Mouse (Mus musculus): Measurements from ENCODE around the gene Hivep2.

Hivep2 gene

DNA sequence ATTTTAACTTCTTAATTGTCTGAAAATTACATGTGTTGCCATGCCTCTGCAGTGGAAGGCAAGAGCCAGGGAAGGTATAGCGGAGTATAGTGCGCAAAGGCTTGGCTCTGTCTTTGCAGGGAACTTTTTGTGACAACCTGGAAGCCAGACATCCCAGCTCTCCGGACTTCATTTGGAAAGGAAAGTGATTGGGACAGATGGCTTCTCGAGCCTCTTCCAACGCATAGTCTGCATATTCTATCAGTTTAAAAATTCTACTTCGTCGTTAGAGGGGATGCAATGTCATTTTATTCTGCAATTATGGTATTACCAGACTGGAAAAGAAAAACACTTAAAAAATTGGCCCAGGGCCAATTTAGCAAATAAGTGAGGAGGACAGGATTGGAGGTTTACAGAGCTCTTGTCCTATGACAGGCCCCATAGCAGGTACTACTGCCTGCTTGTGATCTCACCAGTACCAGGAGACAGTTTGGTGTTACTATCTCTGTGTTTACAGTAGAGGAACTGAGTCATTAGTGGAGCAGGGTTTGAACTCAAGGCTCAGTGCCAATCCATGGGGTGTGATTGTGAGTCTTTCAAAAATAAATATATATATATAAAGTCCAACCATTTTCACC, 7.8 kb downstream of the Hivep2 start:
- no peak for DNase-seq

DNA sequence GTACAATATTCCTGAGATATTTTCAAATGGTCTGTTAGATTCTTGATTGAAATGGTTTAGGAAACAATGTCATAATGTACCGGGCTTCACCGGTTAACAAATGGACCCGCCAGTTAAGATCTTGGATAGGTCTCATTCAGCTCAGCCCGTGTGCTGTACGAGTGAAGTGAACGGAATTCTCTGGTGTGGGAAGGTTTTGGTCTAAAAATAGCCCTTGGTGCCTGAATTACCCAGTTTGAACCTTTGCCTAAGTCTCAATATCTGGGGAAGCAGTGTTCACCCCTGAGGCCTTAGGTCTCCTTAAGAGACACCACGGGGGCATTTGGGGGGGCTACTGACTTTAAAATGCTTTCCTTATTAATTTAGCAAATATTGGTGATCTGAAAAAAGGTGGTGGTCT, 8.6 kb downstream of the Hivep2 start:
- DNase-seq = no peak

DNA sequence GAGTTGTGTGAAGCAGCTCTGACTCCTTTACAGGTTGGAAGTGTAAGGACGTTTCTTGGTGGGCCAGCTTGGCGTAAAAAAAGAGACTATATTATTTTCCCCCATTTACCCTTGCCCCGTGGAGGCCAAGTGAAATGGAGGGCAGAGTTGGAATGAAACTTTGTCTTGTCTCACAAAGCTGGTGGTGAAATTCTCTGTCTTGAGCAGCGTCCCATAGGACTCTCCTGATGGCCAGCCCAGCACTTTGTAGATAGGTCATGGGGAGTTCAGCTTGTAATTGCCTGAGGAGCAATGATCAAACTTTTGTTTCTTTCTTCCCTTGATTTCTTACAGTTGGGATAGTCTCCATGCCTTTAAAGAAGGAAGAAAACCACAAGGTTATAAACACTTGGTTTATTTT, 10.0 kb downstream of the Hivep2 start:
- DNase-seq = no peak

DNA sequence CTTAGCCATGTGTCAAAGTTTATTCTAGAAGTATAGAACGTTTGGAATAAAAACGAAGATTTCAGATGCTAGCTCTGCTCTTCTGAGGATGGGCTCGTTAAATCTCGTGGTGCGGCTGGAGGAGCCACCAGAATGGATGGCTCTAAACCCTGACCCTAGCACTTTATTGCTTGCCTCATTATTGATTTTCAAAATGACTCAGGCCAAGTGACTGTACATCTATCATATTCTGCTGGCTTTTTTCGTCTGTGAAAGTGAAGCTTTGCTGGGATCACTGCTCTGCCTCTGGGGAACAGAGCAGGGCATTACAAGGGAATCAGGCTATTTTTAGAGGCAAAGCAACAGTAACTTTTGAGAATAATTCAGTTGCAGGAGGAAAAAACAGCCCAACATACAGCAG, 10.4 kb downstream of the Hivep2 start:
- DNase-seq = no peak

DNA sequence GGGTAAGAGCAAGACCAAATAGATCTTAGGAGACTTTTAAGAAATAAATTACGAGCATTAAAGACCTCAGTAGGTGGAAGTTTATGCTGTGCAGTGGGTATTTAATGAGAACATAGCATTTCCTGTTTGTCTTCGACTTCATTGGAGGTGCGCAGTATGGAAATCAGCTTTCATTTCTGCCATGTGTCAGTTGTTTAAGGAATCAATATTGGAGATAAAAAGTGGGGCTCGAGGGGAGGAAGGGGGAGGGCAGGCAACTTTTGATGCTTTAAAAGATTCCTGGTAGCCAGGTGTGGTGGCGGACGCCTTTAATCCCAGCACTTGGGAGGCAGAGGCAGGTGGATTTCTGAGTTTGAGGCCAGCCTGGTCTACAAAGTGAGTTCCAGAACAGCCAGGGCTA, 16.4 kb downstream of the Hivep2 start:
- peak; percentile 30 for DNase-seq

DNA sequence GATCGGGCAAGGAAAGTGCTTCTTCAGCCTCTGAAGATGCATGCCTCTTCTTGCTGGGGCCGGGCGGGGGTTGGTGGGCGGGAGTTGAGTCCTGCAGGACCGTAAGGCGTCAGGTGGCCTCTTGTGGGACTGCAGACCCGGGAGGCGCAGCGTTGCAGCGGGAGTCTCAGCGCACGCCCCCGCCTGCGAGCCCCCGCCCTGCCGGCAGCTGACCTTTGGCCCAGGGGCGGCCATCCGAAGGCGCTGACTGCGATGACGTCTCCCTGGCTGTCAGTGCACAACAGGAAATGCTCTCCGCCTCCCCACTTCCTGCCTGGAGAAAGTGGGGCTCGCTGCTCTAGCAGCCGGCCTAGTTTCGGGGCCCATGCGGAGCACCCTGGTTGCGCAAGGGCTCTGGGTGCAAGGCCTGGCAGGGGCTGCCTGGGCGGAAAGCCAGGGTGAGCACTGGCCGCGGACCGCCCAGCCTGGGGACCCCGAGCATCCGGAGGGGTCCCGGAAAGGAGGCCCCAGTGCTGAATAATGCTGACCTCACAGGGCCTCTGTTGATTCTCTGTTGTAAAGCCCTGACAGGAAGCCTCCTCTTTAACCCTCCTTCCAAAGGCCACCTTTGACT, 17.0 kb downstream of the Hivep2 start:
- DNase-seq = peak; percentile 92

DNA sequence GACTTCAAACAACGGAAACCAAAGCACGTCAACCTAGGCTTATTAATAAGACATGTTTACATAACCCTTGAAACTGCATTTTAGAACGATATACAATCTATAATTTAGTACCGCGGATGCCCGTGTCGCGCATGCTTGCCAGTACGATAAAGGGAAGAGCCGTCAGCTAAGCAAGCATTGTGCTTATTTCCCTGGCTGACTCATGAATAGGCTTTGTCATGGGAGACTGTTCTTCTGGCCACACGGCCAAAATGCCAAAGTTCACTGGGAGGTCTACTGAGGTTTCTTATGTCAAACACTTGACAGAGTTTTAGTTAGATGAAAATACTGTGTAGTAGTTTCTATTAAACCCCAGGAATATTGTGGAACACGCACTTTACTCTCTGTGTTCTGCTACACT, 17.8 kb downstream of the Hivep2 start:
- DNase-seq = peak; percentile 35

DNA sequence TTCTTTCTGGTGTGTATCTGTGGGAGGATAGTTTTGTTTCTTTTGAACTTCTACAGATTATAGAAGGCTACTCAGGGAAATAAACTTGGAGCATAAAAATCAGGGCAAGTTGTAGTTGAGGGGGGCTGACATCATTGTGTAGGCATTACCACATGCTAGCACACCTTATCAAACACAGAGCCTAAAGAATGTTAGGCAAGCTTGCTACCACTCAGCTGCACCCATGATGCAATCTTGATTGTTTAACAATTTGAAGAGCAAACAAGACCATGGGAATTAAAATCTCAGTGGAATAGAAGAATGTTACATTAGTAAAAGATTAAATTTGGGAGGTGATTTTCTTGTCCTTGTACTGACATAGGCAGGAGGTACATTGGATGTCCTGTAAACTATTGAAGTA, 18.4 kb downstream of the Hivep2 start:
- no peak for DNase-seq

DNA sequence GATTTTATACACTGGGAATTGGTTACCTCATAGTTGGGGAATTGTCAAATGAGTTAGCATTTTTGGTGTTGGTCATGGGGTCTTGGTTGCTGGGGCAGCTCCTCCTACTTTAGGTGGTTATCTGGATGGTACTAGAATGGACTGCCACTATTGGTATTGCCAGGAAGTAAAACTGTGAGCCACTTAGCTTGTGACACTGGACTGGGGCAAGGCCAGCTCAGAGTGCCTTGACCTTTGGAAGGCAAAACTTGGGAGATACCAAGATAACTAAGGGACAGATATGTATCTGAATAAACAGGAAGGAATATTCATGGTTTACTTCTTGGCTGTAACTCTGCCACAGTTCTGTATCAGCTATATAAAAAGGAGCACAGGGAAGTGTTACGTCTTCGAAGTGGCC, 20.7 kb downstream of the Hivep2 start:
- DNase-seq = no peak

DNA sequence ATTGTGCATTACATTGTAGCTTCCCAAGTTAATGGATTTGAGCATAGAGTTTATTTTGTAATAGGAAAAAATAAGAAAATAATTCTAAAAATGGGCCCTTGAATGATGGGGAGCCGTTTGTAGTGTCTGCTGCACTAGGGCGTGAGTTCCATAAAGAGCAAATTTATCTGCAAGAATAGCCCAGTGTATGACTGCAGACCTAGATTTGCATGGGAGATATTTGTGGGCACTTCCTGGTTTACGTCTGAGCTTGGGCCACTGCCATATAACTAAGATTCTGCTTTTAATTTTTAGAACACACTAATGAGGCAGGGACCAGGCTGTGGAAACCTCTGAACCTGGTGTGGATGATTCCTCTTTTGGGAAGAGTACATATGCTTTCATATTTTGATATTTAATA, 21.5 kb downstream of the Hivep2 start:
- no peak for DNase-seq

DNA sequence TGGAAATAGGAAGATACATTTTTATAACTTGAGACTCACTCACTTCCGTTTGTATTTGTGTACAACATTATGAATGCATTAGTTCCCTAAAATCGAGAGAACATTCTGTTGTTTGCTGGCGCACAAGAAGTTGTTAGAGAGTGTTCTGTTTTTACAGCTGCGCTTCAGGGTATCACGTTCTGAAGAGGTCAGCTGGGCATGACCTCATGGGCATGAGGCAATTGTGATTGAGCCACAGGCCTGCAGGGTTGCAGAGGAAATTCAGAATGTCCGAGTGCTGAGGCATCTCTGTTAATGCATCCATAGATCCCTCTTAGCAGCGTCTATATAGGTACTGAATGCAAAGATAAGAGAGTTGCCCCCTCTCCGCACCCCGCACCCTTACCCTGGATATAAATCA, 22.4 kb downstream of the Hivep2 start:
- no peak for DNase-seq

DNA sequence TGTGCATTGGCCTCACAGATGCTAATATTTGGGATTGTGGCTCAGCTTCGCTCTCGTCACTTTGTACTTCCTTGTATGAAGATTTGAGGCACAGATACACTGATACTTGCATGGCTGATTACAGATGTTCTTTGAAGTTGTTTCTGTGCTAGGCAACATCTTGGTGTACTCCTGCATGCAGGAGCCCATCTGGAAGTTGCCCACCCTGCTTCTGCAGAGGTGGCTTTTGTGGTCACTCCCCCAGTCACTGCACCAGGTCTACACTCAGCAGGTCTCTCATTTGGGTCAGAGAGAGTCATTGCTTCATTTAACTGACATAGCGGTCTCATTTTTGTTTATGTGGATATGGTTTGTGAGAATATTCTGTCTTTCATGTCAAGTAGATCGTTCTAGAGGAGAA, 22.9 kb downstream of the Hivep2 start:
- peak; percentile 40 for DNase-seq

DNA sequence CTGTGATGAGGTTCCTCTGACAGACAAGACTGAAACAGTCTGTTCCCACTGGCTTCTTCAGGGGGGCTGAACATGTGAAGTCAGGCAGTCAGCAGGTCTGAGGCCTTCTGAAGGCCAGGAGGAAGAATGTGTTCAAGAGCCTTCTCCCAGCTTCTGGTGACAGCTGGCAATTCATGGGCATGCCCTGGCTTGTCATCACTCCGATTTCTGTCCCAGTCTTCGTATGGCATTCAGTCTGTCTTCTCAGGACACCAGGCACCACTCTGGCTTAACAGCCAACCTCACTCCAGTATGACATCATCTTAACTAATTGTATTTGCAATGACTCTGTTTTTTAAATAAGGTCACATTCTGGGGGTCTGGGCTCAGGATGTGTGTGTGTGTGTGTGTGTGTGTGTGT, 25.0 kb downstream of the Hivep2 start:
- DNase-seq = no peak

DNA sequence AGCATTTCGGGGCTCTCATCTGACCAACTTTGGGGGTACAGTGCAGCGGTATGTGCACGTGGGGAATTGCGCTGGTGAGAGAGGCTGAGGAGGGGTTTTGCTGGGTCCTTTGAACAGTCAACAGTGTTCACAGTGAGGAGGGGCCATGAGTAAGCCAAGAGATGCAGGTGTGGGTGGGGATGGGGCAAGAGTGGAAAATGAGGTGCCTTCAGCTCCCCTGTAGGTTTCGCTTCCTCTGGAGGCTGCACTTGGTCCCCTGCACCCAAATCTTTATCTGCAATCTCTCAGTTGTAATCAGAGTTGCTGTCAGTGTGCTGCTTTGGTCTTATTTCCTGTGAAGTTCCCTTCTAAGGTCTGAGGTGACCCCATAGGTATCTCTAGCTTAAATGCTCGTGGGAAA, 27.5 kb downstream of the Hivep2 start:
- DNase-seq = peak; percentile 81

DNA sequence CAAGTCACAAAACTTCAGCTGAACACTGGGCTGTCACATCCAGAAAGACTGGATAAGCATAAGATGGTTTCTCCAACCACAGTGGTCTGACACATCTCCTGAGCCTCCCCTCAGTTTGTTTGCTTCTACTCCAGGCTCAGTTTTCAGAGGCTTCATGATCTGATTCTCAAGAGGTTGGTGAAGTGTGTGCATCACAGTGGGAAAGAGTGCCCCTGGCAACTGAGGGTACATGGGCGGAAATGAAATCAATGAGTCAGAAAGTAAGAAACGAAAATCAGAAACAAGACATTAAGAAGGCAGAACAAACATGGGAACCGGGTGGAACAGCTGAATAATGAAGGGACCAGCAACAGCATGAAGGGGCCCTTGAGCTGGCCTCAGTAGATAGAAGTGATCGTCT, 31.5 kb downstream of the Hivep2 start:
- DNase-seq = no peak

DNA sequence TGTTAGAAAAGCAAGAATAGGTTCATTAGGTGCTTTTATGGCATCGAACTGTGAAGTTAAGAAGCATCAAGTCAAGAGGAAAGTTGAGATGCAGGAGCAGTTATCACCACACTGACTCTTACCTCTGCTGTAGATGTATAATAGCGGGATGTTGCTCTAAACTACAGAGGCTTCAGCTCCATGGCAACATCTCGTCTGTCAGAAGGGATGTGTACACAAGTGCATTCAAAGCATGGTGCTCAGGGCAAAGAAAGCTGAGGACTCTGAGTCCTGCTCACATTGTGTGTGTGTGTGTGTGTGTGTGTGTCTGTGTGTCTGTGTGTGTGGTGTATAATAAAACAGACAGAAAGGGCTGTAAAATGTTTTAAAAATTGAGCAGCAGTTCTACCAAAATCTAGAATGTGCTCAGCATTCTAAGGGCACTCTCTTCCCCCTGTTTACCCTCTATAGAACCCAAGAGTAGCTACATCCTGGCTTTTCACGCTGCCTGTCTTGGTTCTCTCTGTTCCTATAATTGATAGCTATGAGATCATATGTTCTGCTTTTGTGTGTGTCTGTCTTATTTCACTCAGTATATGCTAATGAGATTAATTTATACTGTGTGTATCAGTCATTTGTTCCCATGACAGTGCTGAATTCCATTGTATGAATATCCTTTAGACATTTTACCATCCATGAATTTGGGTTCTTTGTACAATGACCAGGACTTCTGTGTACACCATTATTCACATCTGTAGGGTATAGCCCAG, 39.1 kb downstream of the Hivep2 start:
- no peak for DNase-seq

DNA sequence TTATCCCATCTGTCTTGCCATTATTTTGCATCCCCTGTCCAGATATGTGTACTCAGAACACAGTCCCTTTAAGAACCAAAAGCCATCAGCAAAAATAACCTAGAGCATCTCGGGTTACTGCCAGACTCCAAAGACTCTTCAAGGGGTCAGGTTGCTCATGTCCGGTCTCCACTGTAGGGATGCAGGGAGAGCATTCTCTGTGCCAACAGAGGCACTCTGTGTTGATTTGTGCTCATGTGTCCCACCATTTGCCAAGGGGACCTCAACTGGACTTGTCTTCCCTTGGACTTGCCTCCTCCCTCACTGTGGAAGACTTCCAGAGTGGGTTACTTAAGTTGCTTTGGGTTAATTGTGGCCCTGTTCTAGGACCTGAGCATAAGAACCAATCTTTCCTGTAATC, 43.8 kb downstream of the Hivep2 start:
- no peak for DNase-seq

DNA sequence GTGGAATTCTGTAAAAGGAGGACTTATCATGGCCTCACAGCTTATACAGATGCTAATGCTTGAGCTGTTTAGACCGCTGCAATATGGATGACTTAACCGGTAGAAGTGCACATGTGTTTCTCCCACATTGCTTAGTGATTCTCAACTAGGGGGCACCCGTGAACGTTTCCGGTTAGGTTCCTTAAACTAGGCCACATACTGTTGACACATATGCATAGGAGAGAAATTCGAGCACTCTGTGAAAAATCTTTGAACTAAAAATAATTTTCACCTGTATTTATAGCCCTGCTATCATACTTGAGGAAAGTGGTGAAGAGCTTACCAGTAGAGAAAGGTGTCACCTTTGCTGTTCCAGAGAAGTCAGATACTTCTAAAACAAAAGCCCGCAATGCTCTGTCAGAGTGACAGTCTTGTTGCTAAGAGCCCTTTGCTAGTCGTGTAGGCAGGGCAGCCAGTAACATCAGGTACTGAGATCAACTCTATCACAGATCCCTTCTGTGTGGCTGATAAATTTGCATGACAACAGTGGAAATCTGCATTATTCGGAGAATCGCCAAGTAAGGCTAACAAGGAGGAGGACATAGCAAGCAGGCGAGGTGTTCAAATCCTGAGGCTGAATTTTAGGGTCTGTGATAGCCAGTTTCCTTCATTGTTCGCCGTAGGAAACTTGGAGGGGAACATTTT, 50.6 kb downstream of the Hivep2 start:
- DNase-seq = peak; percentile 69

DNA sequence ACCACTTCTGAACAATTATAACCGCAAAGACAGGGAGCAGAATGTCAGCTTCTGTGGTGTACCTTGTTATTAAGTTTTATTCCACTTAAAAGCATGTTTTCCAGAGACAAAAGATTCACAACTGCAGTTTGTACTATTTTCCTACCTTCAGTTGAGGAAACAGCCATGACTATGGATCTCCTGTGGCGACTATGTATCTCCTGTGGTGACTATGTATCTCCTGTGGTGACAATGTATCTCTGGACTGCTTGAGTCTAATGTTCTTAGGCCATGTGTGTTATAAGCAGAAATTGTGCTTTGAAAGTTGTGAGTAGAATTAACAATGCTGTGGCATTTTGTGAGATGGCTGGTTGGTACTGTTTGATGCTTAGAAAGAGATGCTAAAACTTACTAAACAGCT, 51.5 kb downstream of the Hivep2 start:
- no peak for DNase-seq

DNA sequence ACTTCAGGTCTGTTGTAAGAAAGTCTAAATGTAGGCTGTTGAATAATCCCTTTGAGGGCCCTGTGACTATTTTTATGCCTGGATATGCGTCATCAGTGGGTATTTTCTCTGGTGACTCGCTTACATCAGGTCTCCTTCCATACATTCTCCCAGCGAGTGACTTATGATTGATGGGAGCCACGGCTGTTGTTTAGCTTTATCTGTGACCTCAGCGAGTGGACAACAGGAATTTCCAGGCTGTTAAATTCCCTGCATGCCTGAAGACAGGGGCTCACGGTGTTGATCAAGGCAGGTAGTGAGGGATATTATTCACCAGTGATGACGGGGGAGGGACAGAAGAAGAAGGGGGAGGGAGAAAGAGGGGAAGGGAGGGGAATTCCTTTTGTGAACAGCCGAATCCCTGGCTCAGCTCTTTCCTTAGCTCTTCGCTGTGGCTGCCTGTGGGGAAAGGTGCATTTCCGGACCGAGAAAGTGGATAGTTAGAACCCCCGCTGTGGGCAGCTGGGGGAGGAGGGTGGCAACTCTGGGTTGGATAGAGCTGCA, 52.0 kb downstream of the Hivep2 start:
- no peak for DNase-seq

DNA sequence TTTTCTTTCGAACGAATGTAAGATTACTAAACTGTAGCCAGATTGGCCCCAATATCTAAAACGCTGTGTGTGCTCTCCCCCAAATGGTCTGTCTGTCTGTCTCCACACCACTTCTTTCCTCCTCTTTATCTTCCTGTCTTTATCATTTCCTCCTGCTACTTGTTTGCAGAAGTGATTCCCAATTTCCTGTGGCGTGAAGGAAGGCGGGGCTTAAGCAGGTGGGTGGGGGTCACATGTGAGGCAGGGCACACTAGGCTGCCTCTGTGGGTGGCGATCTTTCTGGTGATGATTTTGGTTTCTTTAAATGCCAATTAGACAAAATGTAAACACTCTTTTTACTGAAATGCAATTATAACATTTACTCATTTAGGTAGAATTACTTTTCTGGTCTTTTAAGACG, 52.8 kb downstream of the Hivep2 start:
- DNase-seq = no peak

DNA sequence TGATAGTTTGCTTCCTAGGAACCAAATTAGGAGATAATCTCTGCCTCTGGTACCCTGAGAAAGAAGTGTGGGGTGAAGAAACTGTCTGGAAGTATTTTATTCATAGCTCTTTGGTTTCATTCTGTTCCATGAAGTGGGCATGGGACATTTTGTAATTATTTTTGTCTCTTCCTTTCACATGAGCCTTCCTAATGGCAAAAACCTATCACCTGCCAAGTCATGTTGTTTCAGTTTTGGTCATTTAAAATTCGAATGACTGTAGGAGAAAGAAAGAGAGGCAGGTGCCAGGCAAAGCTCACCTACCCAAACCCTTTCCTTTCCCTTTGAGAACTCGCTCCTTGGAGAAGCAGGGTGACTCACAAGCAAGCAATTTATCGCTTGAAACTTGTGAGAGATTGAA, 53.3 kb downstream of the Hivep2 start:
- no peak for DNase-seq

DNA sequence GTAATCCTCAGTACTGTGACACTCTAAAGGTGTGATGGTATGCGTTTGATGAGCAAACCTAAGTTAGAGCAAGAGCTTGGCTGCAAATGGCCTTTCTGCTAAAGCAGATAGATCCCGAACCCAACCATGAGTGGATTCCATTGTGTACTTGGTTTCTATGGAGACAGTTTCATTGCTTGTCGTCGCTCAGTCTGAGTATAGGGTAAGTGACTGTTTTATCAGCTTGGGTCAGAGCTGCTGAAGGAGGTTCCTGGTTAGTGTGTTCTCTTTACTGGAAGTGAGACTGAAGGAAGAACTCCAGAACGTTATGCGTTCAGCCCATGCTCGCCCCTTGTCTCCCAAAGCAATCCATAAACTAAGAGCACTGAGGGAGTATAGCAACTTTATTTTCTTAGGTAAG, 54.4 kb downstream of the Hivep2 start:
- DNase-seq = no peak

DNA sequence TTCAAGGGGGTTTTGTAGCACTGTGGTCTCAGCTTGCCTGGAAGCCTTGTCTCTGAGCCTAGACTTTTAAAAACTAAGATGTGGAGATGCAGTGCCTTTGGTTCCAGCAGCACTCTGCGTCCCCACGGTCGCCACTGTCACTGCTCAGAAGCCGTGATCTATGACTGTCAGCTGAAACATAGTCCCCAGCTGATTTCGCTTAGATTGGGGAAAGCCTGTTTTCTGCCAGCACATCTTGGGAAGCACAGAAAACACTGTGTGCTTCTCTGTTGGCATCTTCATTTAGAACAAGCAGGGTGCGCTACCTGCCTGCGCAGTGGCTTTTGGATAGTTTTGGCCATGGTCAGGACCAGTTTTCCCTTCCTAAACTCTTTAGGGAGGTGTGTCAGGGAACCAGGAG, 59.1 kb downstream of the Hivep2 start:
- DNase-seq = no peak

All from thymus, postnatal 25 days (tissue).